Mouse (Mus musculus) right cerebral cortex, postnatal 36 days (tissue): Measurements from ENCODE around the gene Irak2.
"Not testable (repeated sequence)": the region's sequence is repeated elsewhere in the genome, so short reads cannot be mapped to it uniquely, and the experiment has no call there.

ENCODE experiments used
- DNase-seq, 2 experiments: peaks; one replicate each; pipeline ENCODE4 v3.0.0; 2022; ENCODE audit warnings: low spot score in 2 of 2, mixed read lengths in 1 of 2

Irak2 gene

DNA sequence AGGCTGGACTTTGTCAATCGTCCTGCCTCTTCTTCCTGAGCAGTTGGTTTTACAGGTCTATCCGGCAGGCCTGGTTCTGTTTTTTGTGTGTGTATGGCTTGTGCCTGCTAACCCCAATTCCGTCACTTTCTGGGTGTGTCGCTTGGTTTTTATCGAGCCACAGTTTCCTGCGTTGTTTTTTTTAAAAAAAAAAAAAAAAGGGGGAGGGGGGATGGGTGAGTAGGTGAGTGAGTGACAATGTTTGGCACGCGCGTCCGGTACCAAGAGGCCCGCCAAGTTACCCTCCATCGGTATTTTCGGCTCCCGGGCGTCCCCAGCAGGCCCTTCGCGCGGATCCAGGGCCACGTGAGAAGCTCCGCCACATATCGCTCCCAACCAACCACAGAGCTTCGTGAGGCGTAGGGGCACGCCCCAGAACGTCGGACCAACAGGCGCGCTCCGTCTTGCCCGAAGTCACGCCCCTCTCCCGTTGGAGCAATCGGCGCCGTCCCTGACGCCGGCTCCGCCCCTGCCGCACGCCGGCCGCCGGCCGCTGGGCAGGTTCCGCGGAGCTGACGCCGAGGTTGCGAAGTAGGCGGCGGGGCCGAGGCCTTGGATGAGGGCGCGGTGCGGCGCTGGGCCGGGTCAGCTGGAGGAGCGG, 58.4 kb downstream of the Irak2 start, which contains the start of gene Tatdn2:
Tatdn2 (plus strand) TSS at position 469 of the 640 bp plus-strand sequence.
- peak; percentile 96 to 98 for DNase-seq

DNA sequence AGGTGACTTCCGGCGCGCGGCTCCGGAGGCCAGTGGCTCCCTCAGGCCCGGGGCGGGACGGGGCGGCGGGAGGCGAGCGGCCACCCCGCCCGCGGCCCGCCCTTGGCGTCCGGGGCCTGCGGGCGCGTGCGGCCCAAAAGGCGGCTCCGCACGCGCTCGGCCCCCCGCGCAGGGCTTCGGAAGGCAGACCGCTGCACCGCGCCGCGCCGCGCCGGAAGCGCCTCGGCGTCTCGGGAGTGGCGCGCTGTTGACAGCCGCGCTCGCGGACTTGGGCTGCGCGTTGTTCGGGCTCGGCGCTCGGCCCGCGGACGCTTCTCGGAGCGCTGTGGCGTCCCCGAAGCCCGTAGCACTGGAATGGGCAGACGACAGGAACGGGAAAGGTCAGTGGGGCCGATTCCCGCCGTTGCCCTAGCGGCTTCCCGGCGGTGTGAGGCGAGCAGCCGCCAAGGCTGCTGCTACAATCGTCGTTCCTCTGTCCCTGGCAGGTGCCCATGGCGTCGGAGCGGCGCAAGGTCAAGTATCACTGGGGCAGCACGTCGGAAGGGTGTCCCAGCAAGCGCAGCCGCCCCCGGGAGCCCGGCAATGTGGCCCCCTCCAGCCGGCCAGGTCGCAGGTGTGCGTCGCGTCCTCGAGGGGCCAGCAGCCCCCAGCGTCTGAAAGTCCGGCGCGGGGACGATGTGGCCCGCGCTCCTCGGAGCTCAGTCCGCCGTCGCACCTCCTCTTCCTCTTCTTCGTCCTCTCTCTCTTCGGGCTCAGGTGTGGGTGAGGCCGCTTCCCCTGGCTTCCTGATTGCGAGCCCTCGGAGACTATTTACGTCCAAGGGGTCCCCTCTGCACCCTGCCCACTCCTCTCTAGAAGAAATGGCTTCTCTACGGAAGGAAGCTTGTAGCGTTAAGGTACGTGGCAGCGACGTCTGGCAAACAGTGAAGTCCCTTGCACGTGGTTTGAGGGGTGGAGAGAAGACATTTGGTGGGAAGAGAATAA, 59.2 kb downstream of the Irak2 start:
- no peak for DNase-seq

DNA sequence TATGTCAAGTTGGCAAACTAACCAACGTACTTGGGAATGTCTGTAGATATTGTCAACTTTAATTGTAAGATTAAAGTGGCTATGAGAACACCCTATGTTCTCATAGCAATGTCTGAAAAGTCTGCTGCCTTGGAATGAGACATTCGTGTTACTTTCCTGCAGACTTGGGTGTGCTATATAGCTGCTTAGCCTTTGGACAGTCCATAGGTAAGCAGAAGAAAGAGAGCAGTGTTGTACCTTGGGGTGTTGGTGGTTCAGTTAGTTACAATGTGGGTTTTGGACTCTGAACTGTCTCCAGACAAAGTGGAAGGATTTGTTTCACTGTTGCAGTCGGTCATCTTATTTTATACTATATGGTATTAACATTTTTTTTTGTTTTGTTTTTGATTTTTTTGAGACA, 74.5 kb downstream of the Irak2 start:
- no peak for DNase-seq

GRCm38 (mm10) chr6:113713389-113713788, 75.1 kb downstream of the Irak2 start:
- DNase-seq = not testable (repeated sequence)

GRCm38 (mm10) chr6:113714276-113714675, 76.0 kb downstream of the Irak2 start:
- DNase-seq = no peak

GRCm38 (mm10) chr6:113714797-113715196, 76.5 kb downstream of the Irak2 start:
- no peak for DNase-seq

- no peak for DNase-seq
Observed at GRCm38 (mm10) chr6:113717541-113717940, 79.3 kb downstream of the Irak2 start.

DNA sequence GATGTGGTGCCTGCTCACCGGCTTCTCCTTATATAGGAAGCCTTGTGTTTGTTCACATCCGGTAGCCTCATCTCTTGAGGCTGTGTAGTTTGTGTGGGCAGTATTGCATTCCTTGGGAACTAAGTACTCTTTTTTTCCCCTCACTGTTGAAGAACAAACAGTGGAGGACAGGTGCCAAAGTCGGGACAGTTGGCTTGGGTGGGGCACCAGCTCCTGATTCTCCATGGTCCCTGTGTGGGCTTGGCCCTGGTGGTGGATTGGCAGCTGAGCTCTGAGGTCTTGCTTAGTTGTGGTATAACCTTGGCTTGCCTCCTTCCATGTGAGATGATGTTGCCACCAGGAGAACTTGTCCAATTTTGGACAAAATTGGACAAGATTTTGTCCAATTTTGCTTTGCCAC, 81.6 kb downstream of the Irak2 start, which contains the start of gene Ghrl:
Ghrl (minus strand) TSS at position 3 of the 400 bp plus-strand sequence.
- no peak for DNase-seq

DNA sequence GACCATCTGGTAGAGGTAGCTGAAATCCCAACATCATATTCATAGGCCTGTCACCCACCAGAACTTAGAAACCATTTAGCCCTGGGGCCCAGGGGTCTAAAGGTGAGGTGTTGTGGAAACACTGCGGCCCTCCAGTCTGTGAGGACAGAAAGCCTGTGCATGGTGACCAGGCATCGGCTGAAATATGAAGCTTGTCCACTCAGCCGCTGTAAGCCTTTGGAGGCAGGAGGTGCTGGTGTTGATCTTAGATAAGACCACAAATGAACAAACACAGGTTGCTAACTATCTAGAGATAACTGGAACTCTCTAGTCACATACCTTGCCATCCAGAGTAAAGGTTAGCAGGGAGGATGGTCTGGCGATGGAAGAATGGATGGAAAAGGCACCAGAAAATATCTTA, 82.8 kb downstream of the Irak2 start:
- no peak for DNase-seq

GRCm38 (mm10) chr6:113728181-113728580, 89.9 kb downstream of the Irak2 start:
- DNase-seq = no peak

GRCm38 (mm10) chr6:113731296-113731695, 93.0 kb downstream of the Irak2 start:
- DNase-seq = no peak

DNA sequence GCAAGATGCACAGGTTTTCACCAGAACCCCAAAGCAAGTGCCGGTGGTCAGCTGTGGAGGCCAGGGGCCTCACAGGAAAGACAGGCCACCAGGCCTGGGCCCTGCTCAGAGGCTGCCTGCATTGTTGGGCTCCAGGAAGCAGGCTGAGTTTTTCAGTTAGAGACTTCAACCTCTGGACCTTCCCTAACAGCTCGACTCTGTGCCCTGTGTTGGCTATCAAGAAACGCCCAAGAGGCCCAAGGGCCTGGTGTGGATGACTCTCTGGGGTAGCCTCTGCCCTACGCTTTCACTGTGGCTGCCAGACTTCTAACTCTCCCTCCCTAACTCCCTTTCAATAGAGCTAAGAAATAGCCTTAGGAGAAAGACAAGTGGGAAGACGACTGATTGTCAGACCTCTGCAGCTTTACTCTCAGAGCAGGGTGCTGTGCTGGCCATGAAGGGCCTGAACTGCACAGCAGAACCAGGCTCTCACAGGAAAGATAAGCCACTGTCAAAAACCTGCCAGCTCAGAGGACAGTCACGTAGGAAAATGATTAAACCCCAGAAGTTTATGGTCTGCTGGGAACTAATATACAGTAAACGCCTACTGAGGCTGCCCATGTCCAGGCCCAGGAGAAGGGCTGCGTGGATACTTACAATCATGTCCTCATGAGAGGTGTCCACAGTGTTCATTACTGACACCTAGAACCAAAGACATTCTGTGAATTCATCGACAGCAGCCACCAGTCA, 99.2 kb downstream of the Irak2 start:
- no peak for DNase-seq

- peak; percentile 77 to 79 for DNase-seq
Observed at GRCm38 (mm10) chr6:113740236-113741217, 102.3 kb downstream of the Irak2 start, which contains the start of gene Sec13. Gene Sec13, minus strand, starts transcription at chr6:113740743.

DNA sequence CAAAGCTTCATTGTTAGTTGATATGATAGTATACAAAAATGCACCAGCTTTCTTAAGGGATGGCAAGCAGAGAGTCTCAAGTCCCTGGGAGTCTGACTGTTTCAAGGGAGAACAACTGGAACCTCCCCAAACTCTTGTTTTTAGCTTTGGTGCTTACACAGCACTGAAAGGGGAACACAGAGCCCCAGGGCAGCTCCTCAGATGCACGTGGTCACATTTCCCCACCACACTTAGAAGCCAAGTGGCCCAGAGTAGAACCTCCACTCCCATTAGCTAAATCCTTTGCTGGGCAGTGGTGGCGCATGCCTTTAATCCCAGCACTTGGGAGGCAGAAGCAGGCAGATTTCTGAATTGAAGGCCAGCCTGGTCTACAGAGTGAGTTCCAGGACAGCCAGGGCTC, 103.2 kb downstream of the Irak2 start:
- no peak for DNase-seq

DNA sequence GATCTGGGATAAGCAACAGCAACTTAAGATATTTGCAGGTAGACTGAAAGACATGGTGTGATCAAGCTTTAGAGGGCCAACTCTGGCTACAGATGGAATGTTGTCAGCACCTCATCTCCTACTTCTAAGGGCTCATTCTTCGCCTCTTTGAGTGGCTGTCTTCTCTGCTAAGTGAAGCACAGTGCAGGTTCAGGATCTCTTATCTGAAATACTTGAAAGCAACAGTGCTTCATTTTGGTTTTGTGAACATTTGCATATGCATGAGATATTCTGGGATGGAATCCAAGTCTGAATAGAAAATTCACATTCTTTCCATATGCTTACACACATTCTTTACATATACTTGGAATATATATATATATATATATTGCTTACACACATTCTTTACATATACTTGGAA, 104.1 kb downstream of the Irak2 start:
- DNase-seq = no peak

DNA sequence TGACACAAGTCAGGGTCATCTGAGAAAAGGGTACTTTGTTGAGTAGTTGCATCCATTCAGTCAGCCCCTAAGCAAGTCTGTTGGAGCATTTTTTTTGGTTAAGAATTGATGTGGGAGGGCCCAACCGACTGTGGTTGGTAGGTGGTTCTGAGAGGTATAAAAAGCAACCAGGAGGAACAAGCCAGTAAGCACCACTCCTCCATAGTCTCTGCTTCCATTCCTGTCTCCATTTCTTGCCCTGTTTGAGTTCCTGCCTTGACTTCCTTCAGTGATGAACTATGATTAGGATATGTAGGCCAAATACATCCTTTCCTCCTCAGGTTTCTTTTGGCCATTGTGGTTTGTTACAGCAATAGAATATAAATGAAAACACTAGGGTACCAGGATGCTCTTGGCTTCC, 104.8 kb downstream of the Irak2 start:
- DNase-seq = no peak
